Mouse (Mus musculus) spleen, adult 2 months (tissue): ENCODE data around the gene Abcb6.

Source experiments
- CTCF ChIP-seq: fragments of 200-500 bp; IDR thresholded peaks from 2 replicates; pipeline ENCODE4 v1.5.1; 2011; ENCODE audit warnings: mild to moderate bottlenecking, inconsistent platforms; ENCODE audit not compliant: insufficient read depth, insufficient read length, insufficient replicate concordance; ENCODE audit errors: extremely low read depth
- POLR2A ChIP-seq: fragments of 200-500 bp; IDR thresholded peaks from 2 replicates; pipeline ENCODE4 v1.6.1; 2011; ENCODE audit warnings: low read depth, low read length, inconsistent platforms

GRCm38 (mm10) chr1:75216797-75217585, 36.8 kb upstream of the Abcb6 start:
- TF ChIP-seq CTCF, result no peak
- TF ChIP-seq POLR2A, result no peak
